Mouse (Mus musculus): ENCODE data around the gene Vgll4. TPM values are rescaled to one million over a fixed set of nuclear protein-coding genes. Genes with fewer than 3 reads are reported as not detected.

Vgll4 gene
- polyA plus RNA-seq, 1 experiment from 2014 or later: 84.9 TPM

DNA sequence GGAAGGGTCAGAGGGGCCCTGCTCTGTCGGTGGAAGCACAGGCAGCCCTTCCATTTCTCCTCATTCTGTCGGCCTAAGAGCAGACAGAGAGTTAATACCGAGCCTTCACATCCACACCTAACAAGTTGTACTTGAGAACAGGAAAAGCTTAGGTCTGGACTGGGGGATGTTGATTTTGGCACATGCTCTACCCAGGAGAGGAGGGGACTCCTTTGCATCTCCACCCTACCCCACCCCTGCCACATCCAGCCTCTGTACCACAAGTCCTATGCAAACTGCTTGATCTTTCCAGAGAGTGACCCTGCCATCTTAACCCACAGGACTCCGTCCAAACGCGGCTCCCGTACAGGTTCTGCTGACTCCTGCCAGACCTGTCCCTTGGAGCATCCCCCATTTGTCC is 148.1 kb downstream of the Vgll4 start:
- Histone ChIP-seq H3K9ac (replicated peaks; ENCODE audit: low read depth, low read length) (no peak overlapping the region), H3K36me3 (ENCODE audit: control insufficient read depth, insufficient read depth, low read length) (no peaks in the 10 kb centered on the region), H3K4me1 (ENCODE audit: control insufficient read depth, insufficient read depth, low read length) (peaks cover 13% of the 10 kb centered on the region), H3K27me3 (ENCODE audit: control insufficient read depth, insufficient read depth, low read length) (no peaks in the 10 kb centered on the region), H3K27ac (ENCODE audit: low read length) (no peak overlapping the region), H3K9me3 (ENCODE audit: control insufficient read depth, low read depth, low read length) (no peaks in the 10 kb centered on the region), H3K4me2 (replicated peaks; ENCODE audit: low read depth, low read length) (no peak overlapping the region), H3K4me3 (ENCODE audit: low read depth, low read length) (no peak overlapping the region)
- ATAC-seq (ENCODE audit: insufficient number of reproducible peaks, insufficient read depth, low FRiP score, low read depth): no peak
- 85% methylated on average over 7 of the region's 7 CpGs for WGBS

DNA sequence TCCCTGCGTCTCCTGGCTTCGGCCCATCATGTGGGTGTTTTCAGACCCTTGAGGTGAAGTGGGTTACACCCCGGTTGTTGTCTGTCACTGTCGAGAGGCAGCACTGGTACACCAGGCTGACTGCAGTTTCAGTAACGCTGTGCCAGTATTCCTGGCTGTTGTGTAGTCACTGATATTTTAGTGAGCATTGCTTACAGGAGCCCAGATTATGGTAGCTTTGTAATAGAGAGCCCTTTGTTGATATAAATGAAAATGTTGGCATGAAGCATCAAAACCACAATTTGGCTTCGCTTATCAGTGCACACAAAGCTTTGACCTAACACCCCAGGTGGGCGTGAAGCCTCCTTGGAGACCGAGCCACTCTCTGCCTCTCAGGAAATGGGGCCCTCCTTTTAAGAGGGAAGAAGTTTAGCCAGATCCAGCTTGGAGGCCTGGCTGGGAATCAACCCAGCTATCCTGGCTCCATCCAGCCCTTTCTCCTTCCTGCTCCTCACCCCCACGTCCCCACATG is 149.8 kb downstream of the Vgll4 start:
- Histone ChIP-seq H3K36me3 (ENCODE audit: control insufficient read depth, insufficient read depth, low read length) (no peaks in the 10 kb centered on the region), H3K9me3 (ENCODE audit: control insufficient read depth, low read depth, low read length) (no peaks in the 10 kb centered on the region), H3K4me2 (replicated peaks; ENCODE audit: low read depth, low read length) (no peak overlapping the region), H3K4me1 (ENCODE audit: control insufficient read depth, insufficient read depth, low read length) (peaks cover 13% of the 10 kb centered on the region), H3K27ac (ENCODE audit: low read length) (peak overlapping the region; percentile 27; the same call in 1 of the 2 replicates), H3K9ac (replicated peaks; ENCODE audit: low read depth, low read length) (no peak overlapping the region), H3K27me3 (ENCODE audit: control insufficient read depth, insufficient read depth, low read length) (no peaks in the 10 kb centered on the region), H3K4me3 (ENCODE audit: low read depth, low read length) (no peak overlapping the region)
- WGBS: 47% methylated on average over 9 of the region's 9 CpGs
- no peak for ATAC-seq (ENCODE audit: insufficient number of reproducible peaks, insufficient read depth, low FRiP score, low read depth)

DNA sequence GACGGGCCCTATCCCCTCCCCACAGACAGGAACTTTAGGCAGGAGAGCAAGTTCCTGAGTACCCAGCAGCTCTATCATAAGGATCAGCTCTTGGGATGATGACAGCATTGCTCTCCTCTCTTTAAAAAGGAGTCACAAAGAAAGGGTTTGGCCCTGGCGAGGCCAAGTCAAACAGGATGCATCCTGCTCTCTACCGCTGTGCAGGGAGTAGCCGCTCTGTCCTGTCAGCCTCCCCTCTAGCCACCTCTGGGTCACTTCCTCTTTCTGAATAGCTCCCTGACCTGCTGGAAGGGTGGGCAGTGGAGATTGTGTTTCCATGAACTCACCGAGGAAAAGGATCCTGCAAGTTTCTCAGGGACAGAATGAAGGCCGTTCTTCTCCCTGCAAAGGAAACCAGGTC is 151.3 kb downstream of the Vgll4 start:
- 0 out of 2 replicates have a peak, but pooled peaks have one; percentile 40 for ATAC-seq (ENCODE audit: insufficient number of reproducible peaks, insufficient read depth, low FRiP score, low read depth)
- H3K36me3 ChIP-seq (ENCODE audit: control insufficient read depth, insufficient read depth, low read length): no peaks in the 10 kb centered on the region
- no peak overlapping the region for H3K4me2 ChIP-seq (replicated peaks; ENCODE audit: low read depth, low read length)
- no peak overlapping the region for H3K9ac ChIP-seq (replicated peaks; ENCODE audit: low read depth, low read length)
- 45% methylated on average over 6 of the region's 6 CpGs for WGBS
- H3K9me3 ChIP-seq (ENCODE audit: control insufficient read depth, low read depth, low read length): no peaks in the 10 kb centered on the region
- no peak overlapping the region for H3K27ac ChIP-seq (ENCODE audit: low read length)
- H3K4me1 ChIP-seq (ENCODE audit: control insufficient read depth, insufficient read depth, low read length): peaks cover 13% of the 10 kb centered on the region
- no peaks in the 10 kb centered on the region for H3K27me3 ChIP-seq (ENCODE audit: control insufficient read depth, insufficient read depth, low read length)
- no peak overlapping the region for H3K4me3 ChIP-seq (ENCODE audit: low read depth, low read length)

DNA sequence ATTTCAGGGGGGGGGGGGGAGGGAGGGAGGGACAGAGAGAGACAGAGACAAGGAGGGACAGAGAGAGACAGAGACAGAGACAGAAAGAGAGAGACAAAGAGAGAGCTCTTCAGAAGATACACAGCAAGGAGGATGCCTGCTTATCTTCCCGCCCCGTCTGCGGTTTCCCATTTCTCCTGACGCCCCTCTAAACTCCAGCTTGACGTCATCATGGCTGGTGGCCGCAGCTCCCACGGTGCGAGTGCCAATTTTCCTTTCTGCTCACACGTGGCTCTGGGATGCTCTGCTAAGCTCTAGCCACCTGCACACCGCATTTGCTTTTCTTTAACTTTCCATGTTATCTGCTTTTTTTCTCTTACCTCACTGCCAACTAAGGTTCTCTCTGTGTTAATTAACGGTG is 151.8 kb downstream of the Vgll4 start:
- Histone ChIP-seq H3K27me3 (ENCODE audit: control insufficient read depth, insufficient read depth, low read length) (no peaks in the 10 kb centered on the region), H3K4me2 (replicated peaks; ENCODE audit: low read depth, low read length) (no peak overlapping the region), H3K9ac (replicated peaks; ENCODE audit: low read depth, low read length) (no peak overlapping the region), H3K4me1 (ENCODE audit: control insufficient read depth, insufficient read depth, low read length) (peaks cover 13% of the 10 kb centered on the region), H3K27ac (ENCODE audit: low read length) (no peak overlapping the region), H3K4me3 (ENCODE audit: low read depth, low read length) (no peak overlapping the region), H3K36me3 (ENCODE audit: control insufficient read depth, insufficient read depth, low read length) (no peaks in the 10 kb centered on the region), H3K9me3 (ENCODE audit: control insufficient read depth, low read depth, low read length) (no peaks in the 10 kb centered on the region)
- no peak for ATAC-seq (ENCODE audit: insufficient number of reproducible peaks, insufficient read depth, low FRiP score, low read depth)
- 22% methylated on average over 11 of the region's 11 CpGs for WGBS

DNA sequence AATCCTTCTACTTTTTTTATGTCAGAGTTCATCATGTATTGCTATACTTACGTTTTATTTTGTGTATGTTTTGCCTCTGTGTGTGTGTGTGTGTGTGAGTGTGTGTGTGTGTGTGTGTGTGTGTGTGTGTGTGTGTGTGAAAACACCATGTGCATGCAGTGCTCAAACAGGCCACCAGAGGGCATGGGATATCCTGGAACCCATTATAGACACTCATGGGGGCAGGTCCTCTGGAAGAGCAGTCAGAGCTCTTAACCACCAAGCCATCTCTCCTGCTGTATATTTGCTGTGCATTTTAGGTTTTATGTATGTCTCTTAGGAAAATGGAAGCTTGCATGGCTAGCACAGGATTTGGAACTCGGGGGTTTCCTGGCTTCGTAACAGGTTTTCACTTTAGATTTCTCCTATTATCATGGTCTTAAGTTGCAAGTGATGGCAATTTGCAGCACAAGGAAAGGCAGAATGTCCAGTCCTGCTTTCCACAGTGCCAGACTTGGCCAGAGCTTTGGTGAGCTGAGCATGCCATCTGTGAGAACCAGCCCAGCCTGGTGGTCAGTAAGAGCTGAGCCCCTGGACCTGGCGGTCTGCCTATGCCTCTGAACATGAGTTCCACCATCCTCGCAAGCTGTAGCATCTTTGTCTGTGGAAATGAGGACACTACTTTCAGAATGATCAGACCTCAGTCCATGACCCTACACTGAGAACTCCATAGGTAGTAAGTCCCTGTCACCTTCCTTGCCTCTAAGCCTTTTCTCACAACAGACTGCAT is 154.7 kb downstream of the Vgll4 start:
- WGBS: 95% methylated on average over 5 of the region's 5 CpGs
- Histone ChIP-seq H3K27me3 (ENCODE audit: control insufficient read depth, insufficient read depth, low read length) (no peaks in the 10 kb centered on the region), H3K9me3 (ENCODE audit: control insufficient read depth, low read depth, low read length) (no peaks in the 10 kb centered on the region), H3K9ac (replicated peaks; ENCODE audit: low read depth, low read length) (no peak overlapping the region), H3K36me3 (ENCODE audit: control insufficient read depth, insufficient read depth, low read length) (no peaks in the 10 kb centered on the region), H3K4me3 (ENCODE audit: low read depth, low read length) (no peak overlapping the region), H3K27ac (ENCODE audit: low read length) (no peak overlapping the region), H3K4me2 (replicated peaks; ENCODE audit: low read depth, low read length) (no peak overlapping the region), H3K4me1 (ENCODE audit: control insufficient read depth, insufficient read depth, low read length) (peaks cover 6% of the 10 kb centered on the region)
- no peak for ATAC-seq (ENCODE audit: insufficient number of reproducible peaks, insufficient read depth, low FRiP score, low read depth)

DNA sequence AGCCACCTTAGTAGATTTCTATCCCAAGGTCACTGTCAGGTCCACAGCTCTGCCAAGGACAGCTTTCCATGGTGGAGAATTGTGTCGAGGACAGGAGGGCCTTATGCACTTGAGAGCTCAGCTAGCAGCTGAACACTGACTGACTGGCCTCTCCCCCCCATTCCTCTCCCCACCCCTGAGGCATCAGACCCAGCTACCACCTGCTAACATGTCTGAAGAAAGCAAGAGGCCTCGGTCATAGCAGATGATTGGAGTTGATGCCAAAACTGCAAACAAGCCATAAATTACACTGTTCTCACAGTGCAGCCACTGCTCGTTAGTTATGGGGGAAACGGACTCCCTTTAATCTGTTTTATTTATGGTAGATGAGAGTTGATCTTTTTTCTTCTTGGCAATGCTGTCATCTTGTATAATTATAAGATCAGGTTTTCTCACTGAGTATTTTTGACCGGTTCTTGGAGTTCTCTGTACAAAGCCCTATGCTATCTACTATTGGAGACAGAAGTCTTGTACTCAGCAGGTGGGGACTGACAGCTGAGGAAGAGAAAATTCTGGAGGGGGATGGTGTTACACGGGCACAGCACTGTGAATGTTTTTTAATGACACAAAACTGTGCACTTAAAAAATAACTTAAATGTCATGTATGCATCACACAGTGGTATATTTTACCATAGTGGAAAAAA is 155.5 kb downstream of the Vgll4 start:
- no peaks in the 10 kb centered on the region for H3K36me3 ChIP-seq (ENCODE audit: control insufficient read depth, insufficient read depth, low read length)
- H3K9me3 ChIP-seq (ENCODE audit: control insufficient read depth, low read depth, low read length): no peaks in the 10 kb centered on the region
- H3K27ac ChIP-seq (ENCODE audit: low read length): no peak overlapping the region
- H3K4me1 ChIP-seq (ENCODE audit: control insufficient read depth, insufficient read depth, low read length): 0 out of 2 replicates have a peak, but pooled peaks cover 3% of the 10 kb centered on the region
- WGBS: 51% methylated on average over 6 of the region's 6 CpGs
- no peak overlapping the region for H3K4me3 ChIP-seq (ENCODE audit: low read depth, low read length)
- H3K4me2 ChIP-seq (replicated peaks; ENCODE audit: low read depth, low read length): no peak overlapping the region
- no peak overlapping the region for H3K9ac ChIP-seq (replicated peaks; ENCODE audit: low read depth, low read length)
- no peaks in the 10 kb centered on the region for H3K27me3 ChIP-seq (ENCODE audit: control insufficient read depth, insufficient read depth, low read length)
- no peak for ATAC-seq (ENCODE audit: insufficient number of reproducible peaks, insufficient read depth, low FRiP score, low read depth)

DNA sequence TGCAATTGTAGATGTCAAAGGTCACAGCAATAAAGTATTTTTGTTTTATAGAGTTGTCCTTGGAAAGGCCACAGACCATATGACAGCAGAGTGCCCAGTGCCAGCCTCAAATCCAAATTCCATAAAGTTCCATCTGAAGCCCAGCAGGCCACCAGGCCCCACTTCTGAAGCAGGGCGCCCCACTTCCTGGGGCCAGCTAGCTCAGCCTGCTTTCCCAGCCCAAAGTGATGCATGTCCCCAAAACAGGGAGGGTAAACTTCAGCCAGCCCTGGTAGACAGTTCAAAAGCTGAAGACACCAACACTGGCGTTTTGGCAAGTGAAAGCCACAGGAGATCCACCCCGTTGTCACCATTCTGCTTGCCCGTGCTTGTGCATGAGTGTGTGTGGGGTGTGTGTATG is 157.0 kb downstream of the Vgll4 start:
- no peaks in the 10 kb centered on the region for H3K9me3 ChIP-seq (ENCODE audit: control insufficient read depth, low read depth, low read length)
- no peaks in the 10 kb centered on the region for H3K27me3 ChIP-seq (ENCODE audit: control insufficient read depth, insufficient read depth, low read length)
- H3K4me2 ChIP-seq (replicated peaks; ENCODE audit: low read depth, low read length): no peak overlapping the region
- H3K27ac ChIP-seq (ENCODE audit: low read length): no peak overlapping the region
- ATAC-seq (ENCODE audit: insufficient number of reproducible peaks, insufficient read depth, low FRiP score, low read depth): no peak
- 0 out of 2 replicates have a peak, but pooled peaks cover 3% of the 10 kb centered on the region for H3K4me1 ChIP-seq (ENCODE audit: control insufficient read depth, insufficient read depth, low read length)
- H3K4me3 ChIP-seq (ENCODE audit: low read depth, low read length): no peak overlapping the region
- H3K9ac ChIP-seq (replicated peaks; ENCODE audit: low read depth, low read length): no peak overlapping the region
- 80% methylated on average over 4 of the region's 4 CpGs for WGBS
- H3K36me3 ChIP-seq (ENCODE audit: control insufficient read depth, insufficient read depth, low read length): no peaks in the 10 kb centered on the region

DNA sequence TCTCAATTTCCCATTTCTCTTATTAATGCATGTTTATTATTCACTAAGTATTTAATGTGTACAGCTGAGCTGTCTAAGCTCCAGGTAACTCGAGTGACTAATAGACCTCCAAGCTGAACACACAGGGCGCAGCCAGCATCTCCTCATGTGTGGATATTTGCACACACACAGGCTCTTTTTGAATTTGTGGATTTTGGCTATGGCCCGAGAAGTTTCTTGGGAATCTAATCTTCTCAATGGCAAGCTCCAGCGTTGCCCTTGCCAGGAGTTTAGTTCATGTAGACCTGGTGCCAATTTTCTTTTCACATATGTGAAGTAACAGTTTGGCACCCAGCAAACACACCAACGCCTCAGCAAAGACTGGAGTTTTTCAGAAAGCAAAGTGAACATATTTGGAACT is 157.5 kb downstream of the Vgll4 start:
- H3K9ac ChIP-seq (replicated peaks; ENCODE audit: low read depth, low read length): no peak overlapping the region
- 81% methylated on average over 5 of the region's 5 CpGs for WGBS
- H3K4me1 ChIP-seq (ENCODE audit: control insufficient read depth, insufficient read depth, low read length): 0 out of 2 replicates have a peak, but pooled peaks cover 3% of the 10 kb centered on the region
- H3K27ac ChIP-seq (ENCODE audit: low read length): no peak overlapping the region
- H3K9me3 ChIP-seq (ENCODE audit: control insufficient read depth, low read depth, low read length): no peaks in the 10 kb centered on the region
- H3K4me2 ChIP-seq (replicated peaks; ENCODE audit: low read depth, low read length): no peak overlapping the region
- no peaks in the 10 kb centered on the region for H3K27me3 ChIP-seq (ENCODE audit: control insufficient read depth, insufficient read depth, low read length)
- H3K36me3 ChIP-seq (ENCODE audit: control insufficient read depth, insufficient read depth, low read length): no peaks in the 10 kb centered on the region
- no peak overlapping the region for H3K4me3 ChIP-seq (ENCODE audit: low read depth, low read length)
- ATAC-seq (ENCODE audit: insufficient number of reproducible peaks, insufficient read depth, low FRiP score, low read depth): no peak
